Mouse (Mus musculus) myocyte (in vitro differentiated cells): ENCODE measurements around the gene Hsd17b6.

Source experiments
- E2F4 ChIP-seq: IDR thresholded peaks from one replicate; pipeline ENCODE4 v1.6.1; 2011; ENCODE audit warnings: mild to moderate bottlenecking, control low read depth, moderate library complexity; ENCODE audit not compliant: insufficient read depth
- MAX ChIP-seq: IDR thresholded peaks from one replicate; pipeline ENCODE4 v1.6.1; 2011; ENCODE audit warnings: low read depth, mild to moderate bottlenecking, control low read depth
- POLR2A ChIP-seq: IDR thresholded peaks from one replicate; pipeline ENCODE4 v1.6.1; 2011; ENCODE audit warnings: low read depth, mild to moderate bottlenecking, control low read depth, moderate library complexity; ENCODE audit not compliant: insufficient read length
- REST ChIP-seq: IDR thresholded peaks from one replicate; pipeline ENCODE4 v1.6.1; 2011; ENCODE audit warnings: mild to moderate bottlenecking, control low read depth, moderate library complexity; ENCODE audit not compliant: insufficient read depth, insufficient read length
- TCF12 ChIP-seq: IDR thresholded peaks from one replicate; pipeline ENCODE4 v1.6.1; 2011; ENCODE audit warnings: mild to moderate bottlenecking, control low read depth; ENCODE audit not compliant: poor library complexity, insufficient read depth, severe bottlenecking

GRCm38 (mm10) chr10:128049741-128050140 lies 42.3 kb upstream of the Hsd17b6 start:
- TF ChIP-seq POLR2A, result no peak
- no peak for TF ChIP-seq TCF12
- TF ChIP-seq E2F4, result no peak
- TF ChIP-seq MAX, result no peak
- no peak for TF ChIP-seq REST
